Mouse (Mus musculus) hindlimb bud, embryonic 11.5 days (tissue): ENCODE results near the gene App.

Experiments
- DNase-seq: peaks from one replicate; pipeline ENCODE4 v3.0.0-alpha.2; 2012; ENCODE audit warnings: low read depth, low spot score; ENCODE audit errors: extremely low spot score

App gene

DNA sequence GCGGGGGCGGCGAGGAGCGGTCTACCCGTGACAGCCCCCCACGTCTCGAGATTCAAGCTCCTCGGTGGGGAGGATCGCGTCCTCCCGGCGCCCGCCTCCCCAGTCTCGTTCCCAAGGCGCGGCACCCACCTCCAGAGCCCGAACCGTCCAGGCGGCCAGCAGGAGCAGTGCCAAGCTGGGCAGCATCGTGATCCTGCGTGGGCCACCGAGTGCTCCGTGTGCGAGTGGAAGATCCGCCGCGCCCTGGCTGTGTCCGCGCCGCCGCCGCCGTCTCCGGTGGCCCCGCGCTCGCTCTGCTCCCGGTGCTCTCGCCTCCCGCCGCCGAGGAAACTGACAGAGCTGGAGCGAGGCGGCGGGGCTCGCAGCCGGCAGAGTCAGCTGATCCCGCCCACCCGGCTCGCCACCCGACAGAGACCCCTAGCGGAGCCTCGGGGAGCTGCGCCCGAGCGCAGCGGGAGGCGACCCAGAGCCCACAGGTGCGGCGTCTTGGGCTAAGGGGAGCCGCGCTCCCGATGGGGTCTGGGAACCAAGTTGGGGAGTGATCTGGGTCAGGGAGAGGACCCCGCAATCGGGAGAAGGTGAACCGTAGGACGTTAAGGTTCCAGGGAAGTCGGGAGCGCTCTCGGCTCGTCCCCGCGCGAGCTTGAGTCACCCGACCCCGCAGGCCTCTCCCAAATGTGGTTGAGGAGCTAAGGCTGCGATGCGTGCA is at the start of gene App:
App (minus strand) TSS at position 394 of the 709 bp plus-strand sequence.
- no peak for DNase-seq

DNA sequence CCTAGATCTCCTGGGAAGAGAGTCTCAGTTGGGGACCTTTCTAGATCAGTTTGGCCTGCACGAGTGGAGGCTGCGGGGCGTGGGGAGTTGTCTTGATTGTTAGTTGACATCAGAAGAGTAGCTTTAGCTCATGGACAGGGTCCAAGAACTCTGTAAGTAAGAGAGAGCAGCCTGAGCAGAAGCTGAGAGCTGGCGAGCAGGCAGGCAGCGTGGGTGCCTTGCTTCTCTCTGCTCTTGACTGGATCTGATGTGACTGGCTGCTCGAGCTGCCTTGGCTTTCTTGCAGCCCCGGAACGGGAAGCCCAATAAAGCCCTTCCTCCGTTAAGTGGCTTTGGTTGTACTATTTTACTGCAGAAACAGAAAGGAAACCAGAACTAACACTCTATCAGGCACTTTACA is 42.3 kb upstream of the App start:
- DNase-seq: no peak

DNA sequence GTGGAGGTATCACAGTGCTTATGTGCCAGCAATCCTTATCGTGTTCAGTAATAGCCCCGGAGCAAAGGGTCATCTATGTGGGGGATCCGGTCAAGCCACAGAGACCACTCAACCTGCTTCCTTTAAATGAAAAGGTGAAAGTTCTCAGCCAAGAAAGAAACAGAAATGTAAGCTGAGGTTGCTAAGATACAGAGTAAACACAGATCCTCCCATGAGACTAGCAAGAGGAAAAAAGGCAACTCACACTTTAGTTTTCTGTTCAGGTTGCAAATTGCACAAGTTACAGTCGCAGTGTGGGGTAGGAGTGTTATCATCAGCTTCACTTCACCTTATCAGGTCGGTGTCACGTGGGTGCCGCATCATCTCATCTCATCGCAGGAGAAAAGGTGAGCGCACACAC is 41.6 kb upstream of the App start:
- DNase-seq: no peak

DNA sequence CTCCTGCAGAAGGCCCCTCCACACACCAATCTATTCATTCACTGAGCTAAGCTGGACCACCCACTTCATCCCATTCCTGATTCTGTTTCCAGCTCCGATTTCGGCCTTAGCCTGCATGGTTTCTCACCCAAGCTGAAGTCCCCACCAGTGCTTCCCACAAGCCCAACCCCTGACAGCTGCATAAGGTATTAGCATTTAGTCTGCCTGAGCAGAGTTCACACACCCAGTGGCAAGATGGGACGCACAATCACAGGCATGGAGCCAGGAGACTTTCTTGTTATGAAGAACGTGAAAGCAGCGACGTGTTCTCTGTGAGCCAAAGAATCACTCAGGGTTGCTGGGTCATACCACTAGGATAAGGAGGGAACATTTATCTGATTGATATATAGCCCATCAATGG is 22.1 kb upstream of the App start:
- no peak for DNase-seq

DNA sequence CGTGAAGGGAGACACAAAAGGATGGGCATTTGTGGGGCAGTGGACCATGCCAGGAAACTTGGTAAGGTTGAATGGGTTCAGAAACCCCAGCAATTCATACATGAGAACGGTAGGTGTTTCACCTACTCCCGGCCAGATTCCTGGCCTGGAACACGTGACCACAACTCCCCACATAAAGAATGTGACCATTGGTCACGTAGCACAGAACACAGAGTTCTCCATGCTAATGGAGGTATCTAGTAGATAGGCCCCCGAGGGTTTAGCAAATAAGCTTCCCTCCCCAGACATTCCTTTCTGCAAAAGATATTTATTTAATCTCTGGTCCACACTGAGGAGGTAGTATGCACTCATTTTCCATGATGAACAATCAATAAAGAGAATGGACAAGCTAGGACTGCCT is 21.6 kb upstream of the App start:
- no peak for DNase-seq

DNA sequence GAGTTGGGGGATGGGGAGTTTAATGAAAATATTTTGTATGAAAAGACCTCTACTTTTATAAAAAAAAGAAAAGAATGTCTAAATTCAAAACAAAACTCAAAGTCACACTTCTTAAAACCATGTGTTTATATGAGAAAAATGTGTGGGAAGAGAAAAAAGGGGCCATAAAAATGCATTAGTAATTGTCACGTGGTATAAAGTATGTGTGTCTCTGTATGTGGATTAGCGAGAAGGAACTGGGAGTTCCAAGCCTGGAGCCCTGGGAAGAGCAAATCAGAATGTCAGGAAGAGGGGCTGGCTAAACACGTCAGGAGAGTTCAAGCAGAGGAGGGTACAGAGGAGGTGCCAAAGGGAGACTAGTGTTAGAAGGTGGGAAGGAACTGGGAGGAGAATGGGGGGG is 7.9 kb upstream of the App start:
- DNase-seq: no peak

DNA sequence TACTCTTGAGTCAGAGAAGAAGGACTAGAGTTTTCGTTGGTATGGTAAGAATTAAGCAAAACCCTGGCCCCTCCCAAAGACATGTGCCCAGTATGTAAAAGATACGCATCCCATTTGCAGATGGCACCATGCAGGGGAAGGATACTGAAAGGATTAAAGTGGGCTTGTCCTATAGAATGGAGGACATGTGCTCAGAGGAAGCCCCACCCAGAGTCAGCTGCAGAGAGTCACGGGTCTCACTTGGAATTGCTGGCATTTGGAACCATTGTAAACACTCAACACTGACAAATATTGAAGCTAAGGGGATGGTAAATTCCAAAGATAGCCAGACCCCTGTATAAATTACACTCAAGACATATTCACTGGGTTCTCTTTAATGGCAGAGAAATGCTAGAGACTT is 7.1 kb upstream of the App start:
- no peak for DNase-seq

DNA sequence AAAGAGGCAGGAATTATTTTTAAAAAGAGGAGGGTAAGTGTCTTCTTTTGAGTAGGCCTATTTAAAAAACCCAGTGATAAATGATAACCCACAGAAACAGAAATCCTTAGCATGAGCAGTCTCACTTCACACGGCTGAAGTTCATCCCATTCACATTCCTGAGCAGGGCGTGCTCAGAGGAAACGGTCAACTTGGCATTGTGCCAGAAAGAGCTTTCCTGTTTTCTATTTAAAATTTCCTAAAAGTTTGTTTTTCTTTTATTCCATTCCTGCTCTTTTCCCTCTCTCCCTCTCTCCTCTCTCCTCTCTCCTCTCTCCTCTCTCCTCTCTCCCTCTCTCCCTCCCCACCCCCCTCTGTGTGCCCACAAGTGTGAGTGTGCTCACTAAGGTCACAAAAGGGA is 3.1 kb upstream of the App start:
- DNase-seq: no peak

DNA sequence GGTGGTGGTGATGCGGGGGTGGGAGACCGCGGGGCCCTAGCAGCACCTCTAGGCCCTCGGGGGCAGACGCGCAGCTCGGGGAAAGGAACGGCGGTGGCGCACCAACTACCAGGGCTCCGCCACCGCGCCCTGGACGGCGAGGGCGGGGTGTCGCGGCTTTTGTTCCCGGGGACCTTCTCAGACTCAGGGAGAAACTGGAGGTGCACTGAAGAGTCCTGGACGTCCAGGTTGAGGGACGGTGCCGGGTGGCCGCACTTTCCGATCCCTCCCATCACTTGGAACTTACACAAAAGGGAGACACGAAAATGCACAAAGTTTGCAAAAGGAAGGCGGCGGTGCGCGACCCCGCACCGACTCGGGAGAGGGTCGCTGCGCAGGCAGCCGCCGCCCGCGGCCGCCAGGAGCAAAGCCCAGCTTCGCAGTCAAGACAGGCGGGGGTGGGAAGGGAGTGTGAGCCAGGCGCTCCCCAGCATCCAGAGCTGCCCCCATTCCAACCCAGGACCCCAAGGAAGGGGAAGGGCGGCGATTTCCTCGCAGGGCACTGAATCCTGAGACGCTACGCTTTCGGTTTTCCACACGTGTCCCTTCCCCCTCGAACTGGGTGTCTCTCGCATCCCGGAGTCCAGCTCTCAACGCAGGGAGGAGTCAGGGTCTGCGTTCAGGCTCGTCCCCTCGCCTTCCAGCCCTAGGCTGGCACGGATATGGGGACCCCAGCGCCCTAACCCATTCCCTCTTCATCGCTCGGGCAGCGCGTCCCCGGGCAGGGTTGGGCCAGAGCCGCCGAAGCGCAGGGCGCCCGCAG is 794 bp downstream of the App start:
- no peak for DNase-seq

DNA sequence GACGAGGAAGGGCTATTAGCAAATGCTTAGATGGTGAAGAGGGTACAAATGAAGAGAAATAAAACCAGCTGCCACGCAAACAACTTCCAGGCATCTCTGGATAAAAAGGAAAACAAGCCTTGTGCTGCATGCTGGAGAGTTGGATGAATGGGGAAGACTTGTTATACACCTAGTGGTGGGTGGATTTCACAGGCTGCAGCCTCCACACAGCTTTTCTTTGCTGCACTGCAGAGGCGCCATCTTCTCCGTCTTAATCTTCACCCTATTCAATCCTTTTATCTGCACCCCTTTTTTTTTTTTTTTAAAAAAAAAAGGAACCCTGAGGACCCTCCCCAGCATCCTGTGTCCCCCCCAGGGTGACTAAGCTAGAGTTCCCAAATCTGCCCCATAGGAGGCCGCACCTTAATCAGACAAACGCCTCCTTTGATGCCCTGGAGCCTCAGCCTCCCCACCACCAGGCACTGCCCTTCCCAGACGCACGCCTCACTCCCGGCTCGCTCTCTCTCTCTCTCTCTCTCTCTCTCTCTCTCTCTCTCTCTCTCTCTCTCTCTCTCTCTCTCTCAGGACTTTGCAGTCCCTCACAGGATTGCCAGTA is 1.5 kb downstream of the App start:
- no peak for DNase-seq

DNA sequence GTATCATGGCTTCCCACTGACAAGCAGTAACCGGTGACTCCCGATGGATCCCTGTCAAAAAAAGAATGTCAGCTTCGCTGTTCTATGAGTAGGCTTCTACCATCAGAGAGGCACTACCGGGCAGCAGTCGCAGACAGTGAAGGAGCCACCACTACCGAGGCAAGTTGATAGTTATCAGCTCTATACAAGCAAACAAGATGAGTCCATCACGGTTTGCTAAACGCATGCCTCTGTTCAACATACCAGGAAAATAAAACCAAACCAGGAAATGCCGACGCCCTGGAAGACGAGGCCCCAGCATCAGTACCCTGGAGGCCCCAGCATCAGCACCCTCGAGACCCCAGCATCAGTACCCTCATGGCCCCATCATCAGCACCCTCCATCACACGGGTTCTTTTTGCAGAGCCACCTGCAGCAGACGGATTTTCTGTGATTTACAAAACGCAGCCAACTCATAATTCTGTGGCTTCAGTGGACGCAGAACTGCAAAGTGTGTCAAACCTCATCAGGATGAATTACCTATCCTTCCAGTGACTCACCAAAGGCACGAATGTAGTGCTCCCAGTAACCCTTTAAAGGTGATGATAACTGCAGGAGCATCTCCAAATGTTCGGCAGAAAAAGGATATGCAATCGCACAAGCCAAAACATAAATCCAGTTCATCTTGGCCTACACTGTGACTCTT is 2.6 kb downstream of the App start:
- no peak for DNase-seq

DNA sequence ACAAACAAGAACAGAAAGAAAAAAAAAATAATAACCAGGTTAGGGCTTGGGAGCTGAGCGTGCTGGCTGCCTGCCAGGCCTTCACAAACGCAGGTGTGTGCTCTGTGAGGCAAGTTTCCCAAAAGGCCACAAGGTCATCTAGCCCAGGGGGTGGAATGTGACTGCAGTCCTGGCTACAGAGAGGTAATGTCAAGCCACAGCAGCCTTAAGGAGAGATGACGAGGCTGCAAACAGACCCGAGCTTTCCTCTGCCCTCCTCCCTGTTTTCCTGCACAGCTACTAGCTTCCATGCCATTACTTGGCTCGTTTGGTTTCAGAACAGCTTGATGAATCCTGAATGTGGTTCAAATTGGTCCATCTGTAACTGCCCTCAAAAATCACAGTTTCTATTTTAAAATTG is 4.7 kb downstream of the App start:
- DNase-seq: no peak

DNA sequence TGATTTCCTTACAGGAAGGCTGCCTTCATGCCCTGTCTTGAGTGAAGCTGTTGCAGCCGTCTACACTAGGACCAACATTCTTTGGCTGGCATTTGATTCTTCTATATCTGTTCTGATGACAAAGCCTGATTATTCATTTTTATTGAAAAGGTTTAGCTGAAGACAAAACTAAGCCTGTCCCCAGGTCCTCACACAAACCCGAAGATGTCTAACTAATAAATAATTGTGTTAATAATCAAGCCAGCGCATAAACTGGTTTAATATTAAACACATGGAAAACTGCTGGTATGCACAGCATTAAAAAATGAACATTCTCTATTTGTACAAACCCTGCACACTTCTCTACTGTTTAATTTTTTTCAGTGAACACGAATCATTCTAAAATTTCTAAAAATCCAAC is 7.4 kb downstream of the App start:
- DNase-seq: no peak

DNA sequence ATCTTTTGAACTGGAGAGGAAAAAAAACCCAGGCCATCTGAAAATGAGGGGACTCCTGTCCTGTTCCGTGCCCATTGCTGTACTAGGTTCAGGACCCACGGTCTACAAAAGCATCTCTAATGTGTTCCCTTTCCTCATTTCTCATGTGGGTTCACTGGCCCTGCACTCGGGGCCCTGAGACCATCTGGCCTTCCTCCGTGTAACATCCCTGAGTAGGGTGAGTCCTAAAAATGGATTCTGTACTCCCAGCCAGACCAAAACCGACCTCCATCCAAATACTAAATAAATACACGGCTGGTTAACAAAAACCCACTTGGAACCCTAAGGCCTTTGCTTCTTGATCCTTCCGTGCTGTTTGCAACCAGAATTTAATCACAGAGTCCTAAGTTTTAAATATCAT is 7.9 kb downstream of the App start:
- no peak for DNase-seq

DNA sequence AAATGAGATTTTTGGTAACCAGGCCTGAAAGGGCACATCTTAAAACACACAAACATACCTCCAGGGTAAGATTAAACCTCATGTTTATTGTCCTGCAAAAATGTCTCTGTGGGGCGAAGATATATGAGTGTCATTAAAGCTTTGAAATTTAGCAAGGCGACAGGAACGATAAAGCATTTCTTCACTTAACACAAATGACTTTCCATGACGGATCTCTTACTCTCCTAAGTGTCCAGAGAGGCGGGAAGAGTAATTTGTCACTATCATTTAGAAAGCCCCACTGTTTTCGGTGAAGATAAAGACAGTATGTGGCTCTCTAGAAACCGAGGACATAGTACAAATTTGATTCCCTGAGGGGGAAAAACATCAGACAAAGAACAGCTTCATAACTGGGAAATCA is 8.4 kb downstream of the App start:
- DNase-seq: no peak

DNA sequence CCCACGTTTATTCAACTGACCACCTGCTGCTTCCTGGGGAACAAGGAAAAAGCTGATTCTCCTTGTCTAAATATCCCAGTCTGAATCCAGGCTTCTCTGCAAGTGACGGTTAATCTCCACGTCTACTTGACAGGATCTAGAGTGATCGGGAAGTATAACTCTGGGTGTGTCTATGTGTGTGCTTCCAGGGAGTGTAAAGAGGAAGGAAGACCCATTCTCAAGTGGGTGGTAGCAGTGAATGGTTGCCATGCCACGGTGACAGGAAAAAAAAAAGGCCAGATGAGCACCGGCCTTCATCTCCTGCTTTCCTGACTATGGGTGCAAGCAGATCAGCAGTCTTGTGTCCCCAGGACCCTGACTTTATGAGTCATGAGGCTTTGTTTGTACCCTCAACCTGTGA is 10.8 kb downstream of the App start:
- DNase-seq: no peak

DNA sequence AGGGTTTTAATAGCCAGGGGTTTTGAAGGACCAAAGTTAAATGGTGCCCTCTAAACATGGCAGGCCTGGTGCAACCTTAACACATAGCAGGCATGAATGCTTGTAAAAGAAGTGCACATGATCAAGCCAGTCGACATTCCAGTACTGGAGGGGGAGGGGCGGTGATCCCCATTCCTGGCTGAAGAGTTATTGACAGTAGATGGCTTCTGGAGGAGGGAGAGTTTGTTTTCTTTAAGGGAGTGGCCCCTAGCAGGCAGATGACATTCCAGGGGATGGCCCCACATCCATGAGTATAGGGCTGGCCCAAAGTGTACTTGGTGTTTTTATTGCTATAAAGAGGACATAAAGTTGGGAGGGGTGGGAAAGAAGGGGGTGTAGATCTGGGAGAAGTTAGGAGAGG is 13.4 kb downstream of the App start:
- no peak for DNase-seq

DNA sequence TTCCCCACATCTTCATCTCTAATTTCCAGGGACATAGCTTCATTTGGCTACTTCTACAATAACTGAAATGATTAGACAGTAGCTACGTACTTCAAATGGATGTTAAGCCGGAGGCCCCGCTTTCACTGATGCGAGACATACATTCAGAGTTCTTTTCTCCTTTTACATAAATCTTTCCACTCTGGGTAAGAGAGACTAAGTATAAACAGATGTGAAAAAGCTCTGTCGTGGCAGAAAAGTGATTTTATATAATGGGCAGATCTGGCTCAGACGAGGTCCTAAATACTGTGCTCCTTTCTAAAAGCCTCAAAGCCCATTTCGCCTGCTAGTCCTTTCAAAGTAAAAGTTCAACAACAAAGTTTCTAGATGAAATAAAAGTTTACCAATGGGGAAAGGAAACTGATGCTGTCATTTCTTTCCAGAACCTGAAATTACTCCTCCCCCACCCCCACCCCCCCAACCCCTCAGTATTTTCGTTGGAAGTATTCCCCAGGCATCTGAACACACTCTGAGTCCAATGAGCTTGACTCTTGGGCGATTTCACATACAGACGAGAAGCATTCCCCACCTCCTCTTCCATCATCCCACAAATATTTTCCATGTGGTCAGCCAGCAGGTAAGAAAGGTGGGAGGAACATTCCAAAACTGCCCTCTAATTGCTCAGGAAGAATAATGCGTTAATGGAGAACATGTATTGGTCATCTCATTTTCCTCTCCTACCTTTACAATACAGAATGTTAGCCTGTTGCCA is 15.6 kb downstream of the App start:
- no peak for DNase-seq

DNA sequence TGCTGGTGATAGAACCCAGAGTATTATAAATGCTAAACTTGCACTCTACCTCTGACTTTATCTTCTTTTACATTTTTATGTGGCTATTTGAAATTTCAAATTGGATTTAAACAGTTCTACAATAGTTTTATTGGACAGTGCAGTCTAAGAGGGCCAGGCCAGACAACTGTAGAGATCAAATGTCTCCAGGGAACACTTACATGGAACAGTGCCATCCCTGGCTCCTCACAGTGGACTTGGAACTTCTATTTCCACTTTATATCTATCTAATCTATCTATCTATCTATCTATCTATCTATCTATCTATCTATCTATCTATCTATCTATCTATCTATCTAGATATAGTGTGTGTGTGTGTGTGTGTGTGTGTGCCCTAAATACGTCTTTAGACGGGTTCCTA is 16.4 kb downstream of the App start:
- DNase-seq: no peak

DNA sequence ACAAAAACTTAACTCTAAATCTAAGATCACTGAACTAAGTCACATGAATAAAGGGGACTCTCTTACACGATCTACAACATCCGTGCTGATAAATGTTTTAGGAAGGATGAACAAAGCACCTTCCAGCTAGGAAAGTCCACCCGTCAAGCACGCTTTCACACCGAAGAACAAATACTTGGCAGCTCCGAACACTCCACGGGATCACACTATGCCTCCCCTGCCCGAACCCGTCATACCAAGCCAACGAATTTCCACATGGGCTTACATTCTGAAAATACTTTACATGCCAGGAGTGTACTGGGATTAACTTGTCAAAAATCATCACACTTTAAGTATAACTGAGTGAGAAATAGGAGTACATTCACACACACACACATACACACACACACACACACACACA is 17.7 kb downstream of the App start:
- no peak for DNase-seq

DNA sequence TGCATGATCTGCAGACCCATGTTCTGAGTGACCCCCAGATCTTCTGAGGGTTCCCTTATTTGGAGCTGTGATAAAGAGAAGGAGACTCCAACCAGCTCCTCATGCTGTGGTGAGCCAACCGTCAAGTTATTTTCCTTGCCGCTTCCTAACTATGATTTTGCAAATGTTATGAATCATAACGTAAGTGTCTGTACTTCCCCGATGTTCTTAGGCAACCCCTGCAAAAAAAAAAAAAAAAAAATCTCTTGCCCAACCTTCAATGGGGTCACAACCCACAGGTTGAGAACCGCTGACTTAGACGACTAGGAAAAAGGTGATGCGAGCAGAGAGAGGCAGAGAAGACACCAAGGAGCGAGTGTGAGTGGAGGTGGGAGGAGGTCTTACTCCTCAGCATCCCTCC is 21.1 kb downstream of the App start:
- no peak for DNase-seq
